In genomic region chr6:112880048-112880534, GRCm38 (mm10) we compare ENCODE assay signal across 9 mouse cellular contexts.
DNase-seq lines count a peak whose midpoint lies in the region; ATAC-seq lines count a peak whose summit lies in the region.
"Had no signal": no experiment of that assay in that cellular context is flagged by ENCODE, and none has a peak within 500 bp of the region (broad histone marks: within the 10 kb centered on the region; RNA-seq: fewer than 3 reads in every experiment).

No protein-coding gene starts in this region.

- H3K36me3 ChIP-seq in kidney, embryonic 15.5 days = no peaks in the 10 kb centered on the region

- no peaks in the 10 kb centered on the region for H3K27me3 ChIP-seq in kidney, embryonic 15.5 days

- H3K27ac ChIP-seq in kidney, embryonic 15.5 days = peak overlapping the region; percentile 30

- peak; percentile 81 for ATAC-seq in kidney, embryonic 15.5 days (replicated peaks; ENCODE audit: low FRiP score)
- ATAC-seq in frontal cortex, adult (ENCODE audit: low TSS enrichment) = peak; percentile 72
- ATAC-seq: inflammation-experienced regulatory T-cells, adult 6 months had no signal

- WGBS in kidney, embryonic 15.5 days = 25% methylated on average over 5 of the region's 5 CpGs

- no peak for DNase-seq in kidney, adult 11 months
- DNase-seq in left cerebral cortex, postnatal 14 days (ENCODE audit: low spot score in 2 of 2) = peak; percentile 70 to 83
- peak; percentile 68 to 79 for DNase-seq in right cerebral cortex, adult 2 months (ENCODE audit: low spot score in 2 of 2)
- DNase-seq in urinary bladder, postnatal 4 days (ENCODE audit: low spot score in 2 of 2) = no peak
- no peak for DNase-seq in urinary bladder, postnatal 36 days (ENCODE audit: low spot score in 2 of 2)
- DNase-seq in urinary bladder, postnatal 10 days (ENCODE audit: low spot score) = no peak

- no peak overlapping the region for H3K4me3 ChIP-seq in kidney, embryonic 15.5 days (replicated peaks)

- no peak overlapping the region for H3K9ac ChIP-seq in kidney, embryonic 15.5 days

- no peaks in the 10 kb centered on the region for H3K9me3 ChIP-seq in kidney, embryonic 15.5 days (replicated peaks)

- intact Hi-C loops in left cerebral cortex, postnatal 14 days (cut with DNase I) = loop anchor here (5.0 kb wide), 2 partner anchors 47 to 67 kb away; partner anchors contain the start of gene Srgap3

- peaks cover 13% of the 10 kb centered on the region; the same call in 1 of the 2 replicates for H3K4me1 ChIP-seq in kidney, embryonic 15.5 days

- H3K4me2 ChIP-seq in kidney, embryonic 15.5 days = no peak overlapping the region

Comparison
In these comparisons a context has a peak if more than half of its experiments do, and no peak if none do; other contexts are left out.
1. DNase-seq: peak in left cerebral cortex, postnatal 14 days (2 of 2) and right cerebral cortex, adult 2 months (2 of 2); none in kidney, adult 11 months (single experiment), urinary bladder, postnatal 4 days (0 of 2), urinary bladder, postnatal 36 days (0 of 2) and urinary bladder, postnatal 10 days (single experiment).